Mouse (Mus musculus) ES-E14 (cell line): ENCODE data around the gene Tmem132b.

Experiments
- MAFK ChIP-seq: IDR thresholded peaks from 2 replicates; pipeline ENCODE4 v1.6.1; 2014; ENCODE audit warnings: mild to moderate bottlenecking, low read depth, low read length, inconsistent platforms; ENCODE audit not compliant: insufficient read depth
- ZC3H11A ChIP-seq: IDR thresholded peaks from 2 replicates; pipeline ENCODE4 v1.6.1; 2012; ENCODE audit warnings: low read depth, mild to moderate bottlenecking, inconsistent platforms, low read length, borderline replicate concordance

- TF ChIP-seq ZC3H11A (no peak), MAFK (no peak)
Measured at GRCm38 (mm10) chr5:125658959-125659749, 127.6 kb downstream of the Tmem132b start.
